Mouse (Mus musculus): Measurements from ENCODE around the gene Axin1. TPM values are rescaled to one million over a fixed set of nuclear protein-coding genes. Genes with fewer than 3 reads are reported as not detected.

The Axin1 gene
- polyA plus RNA-seq, 1 experiment = 3.3 TPM

DNA sequence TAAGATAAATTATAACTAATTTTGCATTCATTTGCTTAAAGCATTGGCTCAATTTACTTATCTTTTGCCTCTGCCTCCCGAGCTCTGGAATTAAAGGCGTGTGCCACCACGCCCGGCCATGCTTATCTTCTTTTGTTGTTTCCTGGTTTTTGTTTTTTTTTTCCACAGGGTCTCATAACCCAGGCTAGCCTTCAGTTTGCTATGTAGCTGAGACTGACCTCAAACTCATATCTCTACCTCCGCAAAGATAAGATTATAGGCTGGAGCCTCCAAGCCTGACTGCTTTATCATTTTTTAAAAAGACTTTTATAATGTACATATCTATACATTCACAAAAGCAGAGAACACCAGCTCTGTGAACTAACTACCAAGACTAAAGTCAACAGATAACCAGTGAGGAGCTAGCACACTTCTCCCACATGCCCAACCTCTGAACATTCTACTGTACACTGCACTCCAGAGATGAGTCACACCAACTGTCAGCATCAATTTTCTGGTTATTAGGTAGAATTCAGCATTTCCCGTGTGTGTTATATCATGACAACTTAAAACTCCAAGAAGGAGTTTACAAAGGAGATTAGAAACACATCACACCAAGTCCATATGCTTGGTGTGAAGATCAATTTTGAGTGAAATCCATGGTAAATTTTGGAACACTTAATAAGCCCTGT, 101.8 kb downstream of the Axin1 start:
- H3K36me3 ChIP-seq (ENCODE audit: control insufficient read depth) = no peaks in the 10 kb centered on the region
- no peaks in the 10 kb centered on the region for H3K9me3 ChIP-seq (ENCODE audit: control insufficient read depth, low read length)
- TF ChIP-seq TAL1 (IDR thresholded peaks at IDR 0.05; ENCODE audit: low read length) (no peak), GATA1 (IDR thresholded peaks at IDR 0.05; ENCODE audit: low read length) (no peak)
- H3K4me1 ChIP-seq (ENCODE audit: control insufficient read depth) = peaks cover 64% of the 10 kb centered on the region
- no peak overlapping the region for H3K4me3 ChIP-seq (replicated peaks)
- no peaks in the 10 kb centered on the region for H3K27me3 ChIP-seq (ENCODE audit: control insufficient read depth)

DNA sequence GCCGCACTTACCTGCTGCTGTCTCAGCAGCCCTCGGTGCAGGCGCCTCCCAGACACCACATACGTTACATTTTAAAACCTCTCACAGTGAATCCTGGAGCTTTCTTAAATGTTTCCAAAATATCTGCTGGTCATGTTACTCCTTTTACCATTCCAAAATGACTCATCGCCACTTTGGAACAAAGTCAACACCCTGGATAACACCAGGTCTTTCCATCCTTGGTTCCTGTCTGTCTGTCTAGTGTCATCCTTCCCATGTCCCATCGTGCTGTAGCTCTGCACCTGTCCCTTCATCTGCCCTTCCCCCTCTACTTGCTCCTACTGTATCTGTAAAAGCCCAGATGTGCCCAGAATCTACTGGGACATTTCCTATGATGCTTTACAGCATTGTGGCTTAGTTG, 102.5 kb downstream of the Axin1 start:
- Histone ChIP-seq H3K9me3 (ENCODE audit: control insufficient read depth, low read length) (no peaks in the 10 kb centered on the region), H3K27me3 (ENCODE audit: control insufficient read depth) (no peaks in the 10 kb centered on the region), H3K36me3 (ENCODE audit: control insufficient read depth) (no peaks in the 10 kb centered on the region), H3K4me3 (replicated peaks) (no peak overlapping the region), H3K4me1 (ENCODE audit: control insufficient read depth) (peaks cover 61% of the 10 kb centered on the region)
- TF ChIP-seq TAL1 (IDR thresholded peaks at IDR 0.05; ENCODE audit: low read length) (no peak), GATA1 (IDR thresholded peaks at IDR 0.05; ENCODE audit: low read length) (no peak)

DNA sequence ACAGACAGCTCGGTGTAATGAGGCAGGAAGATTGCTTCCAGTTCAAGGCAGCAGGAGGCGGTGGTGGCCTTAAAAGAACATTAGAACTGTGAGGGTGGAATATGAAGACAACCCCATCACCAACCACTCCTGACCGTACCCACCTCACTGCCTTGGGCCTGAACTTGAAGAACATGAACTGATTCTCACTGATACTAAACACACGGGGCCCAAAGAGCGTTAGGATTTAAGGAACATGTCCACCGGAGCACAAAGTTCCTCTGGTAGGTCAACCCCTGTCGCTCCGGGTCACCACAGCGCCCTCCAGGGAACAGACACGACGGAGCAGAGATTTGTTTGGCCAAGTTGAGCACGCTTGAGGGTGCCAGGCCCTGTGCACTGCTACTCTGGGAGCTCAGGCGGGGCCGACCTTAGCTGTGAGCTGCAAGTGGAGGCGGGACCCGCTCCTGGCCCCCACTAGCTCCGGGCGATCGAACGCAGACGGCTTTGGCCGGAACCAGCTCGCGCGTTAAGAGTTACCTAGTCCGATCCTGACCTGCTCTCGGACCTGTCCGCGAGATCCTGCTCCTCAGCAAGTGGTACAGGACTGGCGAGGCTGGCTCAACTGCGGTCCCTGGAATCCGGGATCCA, 105.1 kb downstream of the Axin1 start:
- Histone ChIP-seq H3K27me3 (ENCODE audit: control insufficient read depth) (0 out of 2 replicates have a peak, but pooled peaks cover 2% of the 10 kb centered on the region), H3K36me3 (ENCODE audit: control insufficient read depth) (no peaks in the 10 kb centered on the region), H3K4me3 (replicated peaks) (peak overlapping the region; percentile 82), H3K9me3 (ENCODE audit: control insufficient read depth, low read length) (no peaks in the 10 kb centered on the region), H3K4me1 (ENCODE audit: control insufficient read depth) (peaks cover 52% of the 10 kb centered on the region)
- TF ChIP-seq GATA1 (IDR thresholded peaks at IDR 0.05; ENCODE audit: low read length) = no peak
- no peak for TF ChIP-seq TAL1 (IDR thresholded peaks at IDR 0.05; ENCODE audit: low read length)

DNA sequence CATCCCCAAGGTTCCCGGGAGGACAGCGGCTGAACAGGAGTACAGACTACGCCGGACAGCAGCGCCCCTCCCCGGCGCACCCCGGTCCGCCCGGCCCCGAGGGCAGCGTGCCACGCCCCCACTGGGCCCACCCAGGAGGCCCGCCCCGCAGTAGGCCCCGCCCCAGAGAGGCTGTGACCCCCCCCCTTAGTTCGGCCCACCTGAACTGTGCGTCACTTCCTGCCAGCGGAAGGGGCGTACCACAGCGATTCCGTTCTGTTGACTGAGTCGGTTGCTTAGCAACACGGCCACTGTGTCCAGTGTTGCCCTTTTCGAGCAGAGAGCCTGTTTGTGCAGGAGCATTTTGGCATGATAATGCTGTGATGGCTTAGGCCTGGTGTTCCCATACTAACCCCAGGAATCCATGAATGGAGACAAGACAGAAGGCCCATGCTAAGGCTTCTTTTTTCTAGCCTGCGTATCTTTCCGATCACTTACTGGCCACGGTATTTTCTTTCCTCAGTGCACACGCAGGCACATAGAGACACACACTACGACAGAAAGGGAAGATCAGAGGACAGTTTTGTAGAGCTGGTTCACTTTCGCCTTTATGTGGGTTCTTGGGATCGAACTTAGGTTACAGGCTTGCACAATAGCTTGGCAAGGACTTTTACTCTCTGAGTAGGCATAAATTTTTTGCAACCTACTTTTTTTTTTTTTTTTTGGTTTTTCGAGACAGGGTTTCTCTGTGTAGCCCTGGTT, 105.8 kb downstream of the Axin1 start, which contains the start of gene Fam234a:
TSS of gene Fam234a (minus strand) at position 142 of the 741 bp plus-strand sequence.
- Histone ChIP-seq H3K27me3 (ENCODE audit: control insufficient read depth) (0 out of 2 replicates have a peak, but pooled peaks cover 2% of the 10 kb centered on the region), H3K4me3 (replicated peaks) (peak within 1 kb of the TSS; percentile 82), H3K36me3 (ENCODE audit: control insufficient read depth) (no peaks in the 10 kb centered on the region), H3K9me3 (ENCODE audit: control insufficient read depth, low read length) (no peaks in the 10 kb centered on the region), H3K4me1 (ENCODE audit: control insufficient read depth) (peaks cover 52% of the 10 kb centered on the region)
- TF ChIP-seq GATA1 (IDR thresholded peaks at IDR 0.05; ENCODE audit: low read length) (no peak), TAL1 (IDR thresholded peaks at IDR 0.05; ENCODE audit: low read length) (no peak)

Other genes starting within 250 kb of the Axin1 start
- 0.68 and 1.0 TPM in 2 replicates for gene Rab40c, start 219.0 kb upstream of the Axin1 start, polyA plus RNA-seq (2012)
- gene Pigq, start 193.8 kb upstream of the Axin1 start, polyA plus RNA-seq (2012) = 164 and 218 TPM in 2 replicates
- gene Nhlrc4, start 193.7 kb upstream of the Axin1 start, polyA plus RNA-seq (2012) = 2.9 and 3.4 TPM in 2 replicates
- 0.25 TPM in 2 replicates for gene A930017K11Rik, start 186.1 kb upstream of the Axin1 start, polyA plus RNA-seq (2012)
- gene Capn15, start 152.9 kb upstream of the Axin1 start, polyA plus RNA-seq (2012) = 6.2 and 6.3 TPM in 2 replicates
- 0.23 and 0.36 TPM in 2 replicates for gene Rab11fip3, start 69.1 kb upstream of the Axin1 start, polyA plus RNA-seq (2012)
- gene Decr2, start 48.4 kb upstream of the Axin1 start, polyA plus RNA-seq (2012) = 0.02 TPM in 1 of 2 replicates, not detected in the other
- gene Nme4, start 43.1 kb upstream of the Axin1 start, polyA plus RNA-seq (2012) = 5.5 and 9.0 TPM in 2 replicates
- 0.21 and 0.31 TPM in 2 replicates for gene Tmem8, start 25.4 kb upstream of the Axin1 start, polyA plus RNA-seq (2012)
- gene Mrpl28, start 15.2 kb upstream of the Axin1 start, polyA plus RNA-seq (2012) = 28.4 and 31.6 TPM in 2 replicates
- gene Pdia2, start 60.4 kb downstream of the Axin1 start, polyA plus RNA-seq (2012) = 25.5 and 26.9 TPM in 2 replicates
- 0.03 and 0.06 TPM in 2 replicates for gene Rgs11, start 64.3 kb downstream of the Axin1 start, polyA plus RNA-seq (2012)
- gene Arhgdig, start 69.1 kb downstream of the Axin1 start, polyA plus RNA-seq (2012) = 4.3 and 5.1 TPM in 2 replicates
- 0.09 and 0.15 TPM in 2 replicates for gene Fam234a, start 105.6 kb downstream of the Axin1 start, polyA plus RNA-seq (2012)
- 2.9 and 3.2 TPM in 2 replicates for gene Luc7l, start 114.2 kb downstream of the Axin1 start, polyA plus RNA-seq (2012)

Measured in erythroblast, embryonic 14.5 days (primary cell).